Mouse (Mus musculus) right cerebral cortex, adult 18-20 months (tissue): ENCODE measurements around the gene Erbb3.
A peak's percentile ranks its signal among the peaks of the same experiment; 100 is the strongest.

ENCODE experiments used
- DNase-seq: peaks from one replicate; pipeline ENCODE4 v3.0.0; 2022; ENCODE audit warnings: mixed read lengths

The Erbb3 gene

DNA sequence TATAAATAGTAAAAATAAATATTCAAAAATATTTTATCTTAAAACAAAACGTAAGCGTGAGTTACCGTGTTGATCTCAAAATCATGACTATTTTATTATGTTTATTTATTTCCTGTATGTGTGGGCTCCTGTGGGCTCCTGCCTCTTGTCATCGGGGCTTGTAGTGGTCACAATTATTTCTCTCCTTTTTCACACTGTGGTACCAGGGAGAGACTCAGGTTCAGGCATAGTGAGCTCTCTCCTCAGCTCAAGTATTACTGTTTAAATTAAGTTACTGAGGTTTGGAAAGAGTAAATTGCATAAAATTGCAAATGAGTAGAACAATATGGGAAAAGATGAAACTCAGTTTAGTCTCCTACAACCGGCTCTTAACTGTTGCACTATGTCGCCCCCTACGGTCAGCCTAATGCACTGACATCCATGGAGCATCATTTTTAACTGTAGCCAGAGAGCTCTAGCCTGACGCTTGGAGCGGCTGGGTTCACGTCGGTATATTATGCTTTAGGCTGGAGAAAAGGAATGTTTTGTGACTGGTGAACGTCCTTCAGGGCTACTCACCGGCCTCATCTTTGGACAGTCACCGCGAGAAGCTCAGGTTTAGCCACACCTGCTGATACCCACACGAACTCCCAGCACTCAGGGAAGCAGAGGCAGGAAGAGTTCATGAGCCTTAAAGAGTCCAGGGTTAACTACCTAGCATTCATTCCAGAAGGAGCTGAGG lies 23.1 kb upstream of the Erbb3 start:
- DNase-seq, result peak; percentile 73

DNA sequence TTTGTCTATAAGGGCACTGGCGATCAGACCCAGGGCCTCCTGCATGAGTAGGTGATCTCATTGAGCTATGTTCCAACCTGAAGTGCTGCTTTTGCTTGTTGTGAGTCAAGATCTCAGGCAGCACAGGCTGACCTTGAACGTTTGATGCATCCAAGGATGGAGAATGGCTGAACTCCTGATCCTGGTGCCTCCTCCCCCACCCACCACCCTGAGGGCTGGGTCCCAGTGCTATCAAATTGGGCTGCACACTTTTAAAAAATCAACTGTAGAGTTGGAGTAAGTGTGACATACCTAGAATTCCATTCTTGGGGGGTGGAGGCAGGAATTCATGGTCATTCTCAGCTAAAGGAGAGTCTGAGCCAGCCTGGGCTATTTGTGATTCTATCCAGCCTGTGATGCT lies 17.0 kb upstream of the Erbb3 start:
- DNase-seq, result no peak

DNA sequence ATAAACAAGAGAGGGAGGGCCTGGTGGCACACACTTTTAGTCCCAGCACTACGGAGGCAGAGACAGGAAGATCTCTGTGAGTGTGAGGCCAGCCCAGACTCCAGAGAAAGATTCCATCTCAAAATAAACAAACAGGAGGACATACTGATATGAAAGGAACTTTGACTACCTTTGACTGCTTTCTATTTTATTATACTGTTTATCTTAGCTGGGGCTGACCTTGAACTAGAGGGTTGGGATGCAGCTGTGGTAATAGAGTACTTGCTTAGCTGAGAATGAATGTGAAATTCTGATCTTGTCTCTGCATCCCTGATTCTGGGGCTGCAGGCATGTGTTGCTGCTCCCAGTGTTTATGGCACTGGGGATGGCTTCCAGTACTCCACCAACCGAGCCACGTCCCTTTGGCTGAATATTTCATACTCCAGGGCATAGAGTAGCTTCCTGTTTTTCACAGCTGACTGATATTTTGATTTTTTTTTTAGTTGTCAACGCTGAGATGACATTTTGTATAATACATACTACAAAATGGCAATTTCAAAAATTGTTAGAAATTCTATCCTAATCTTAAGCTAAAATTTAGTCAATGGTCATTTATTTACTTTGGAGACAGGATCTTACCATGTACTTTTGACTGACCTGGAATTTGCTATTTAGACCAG lies 13.1 kb upstream of the Erbb3 start:
- DNase-seq, result no peak

DNA sequence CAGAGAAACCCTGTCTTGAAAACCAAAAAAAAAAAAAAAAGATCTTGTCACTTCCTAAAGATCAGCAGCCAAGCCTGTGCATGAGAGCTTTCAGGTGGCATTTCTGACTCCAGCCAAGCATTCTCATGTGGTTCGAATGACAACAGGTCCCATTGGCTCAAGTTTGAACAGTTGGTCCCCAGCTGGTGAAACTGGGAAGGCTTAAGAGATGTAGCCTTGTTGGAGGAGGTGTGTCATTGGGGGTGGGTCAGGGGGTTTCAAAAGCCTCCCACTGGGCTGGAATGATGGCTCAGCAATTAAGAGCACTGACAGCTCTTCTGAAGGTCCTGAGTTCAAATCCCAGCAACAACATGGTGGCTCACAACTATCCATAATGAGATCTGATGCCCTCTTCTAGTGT lies 12.0 kb upstream of the Erbb3 start:
- DNase-seq, result no peak

DNA sequence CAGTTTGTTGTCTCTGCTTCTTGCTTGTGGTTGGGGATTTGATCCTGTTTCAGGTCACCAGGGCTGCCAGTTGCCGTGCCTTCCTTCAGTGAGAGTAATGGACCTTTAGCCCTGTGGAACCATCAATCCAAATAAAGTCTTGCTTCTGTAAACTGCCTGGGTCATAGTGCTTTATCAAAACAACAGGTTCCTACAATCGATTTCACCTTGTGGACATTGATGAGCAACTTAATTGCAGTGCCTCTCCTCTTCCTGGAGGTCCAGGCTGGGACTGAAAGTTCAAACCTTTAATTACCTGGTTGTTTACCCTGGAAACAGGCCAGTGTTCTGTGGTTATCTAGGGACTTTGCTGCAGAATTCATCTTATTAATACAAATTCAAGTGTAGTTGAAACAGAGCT lies 9.0 kb upstream of the Erbb3 start:
- DNase-seq, result no peak

DNA sequence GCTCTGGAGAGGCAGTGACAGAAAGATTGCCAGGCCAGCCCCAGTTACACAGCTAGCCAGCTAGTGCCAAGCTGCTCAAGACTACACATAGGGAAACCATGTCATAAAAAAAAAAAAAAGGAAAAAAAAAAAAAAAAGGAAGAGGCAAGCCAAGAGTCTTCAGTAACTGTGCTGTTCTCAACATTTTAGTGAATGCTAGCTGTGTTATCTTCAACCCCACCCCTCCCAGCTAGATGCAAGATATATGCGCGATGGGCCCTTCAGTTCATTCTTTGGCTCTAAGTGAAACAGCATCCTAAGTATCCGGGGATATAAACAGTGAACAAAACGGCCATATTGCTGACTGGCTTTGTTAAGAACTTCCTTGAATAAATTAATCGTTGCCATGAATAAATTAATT lies 3.3 kb upstream of the Erbb3 start:
- DNase-seq, result no peak

DNA sequence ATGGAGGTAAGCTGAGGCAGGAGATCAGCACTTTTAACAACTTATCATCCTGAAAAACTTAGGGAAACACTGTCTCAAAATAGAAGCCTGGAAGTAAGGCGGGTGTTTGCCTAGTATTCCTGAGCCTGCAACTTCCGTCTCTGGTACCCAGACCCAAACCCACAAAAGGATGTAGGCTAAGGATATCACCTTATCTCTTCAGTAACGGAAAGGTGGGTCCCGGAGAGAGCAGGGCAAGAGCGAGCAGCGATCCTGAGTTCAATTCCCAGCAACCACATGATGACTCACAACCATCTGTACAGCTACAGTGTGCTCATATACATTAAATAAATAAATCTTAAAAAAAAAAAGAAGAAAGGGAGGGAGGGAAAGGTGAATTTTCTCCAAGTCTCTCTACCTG lies 2.0 kb upstream of the Erbb3 start:
- DNase-seq, result no peak

DNA sequence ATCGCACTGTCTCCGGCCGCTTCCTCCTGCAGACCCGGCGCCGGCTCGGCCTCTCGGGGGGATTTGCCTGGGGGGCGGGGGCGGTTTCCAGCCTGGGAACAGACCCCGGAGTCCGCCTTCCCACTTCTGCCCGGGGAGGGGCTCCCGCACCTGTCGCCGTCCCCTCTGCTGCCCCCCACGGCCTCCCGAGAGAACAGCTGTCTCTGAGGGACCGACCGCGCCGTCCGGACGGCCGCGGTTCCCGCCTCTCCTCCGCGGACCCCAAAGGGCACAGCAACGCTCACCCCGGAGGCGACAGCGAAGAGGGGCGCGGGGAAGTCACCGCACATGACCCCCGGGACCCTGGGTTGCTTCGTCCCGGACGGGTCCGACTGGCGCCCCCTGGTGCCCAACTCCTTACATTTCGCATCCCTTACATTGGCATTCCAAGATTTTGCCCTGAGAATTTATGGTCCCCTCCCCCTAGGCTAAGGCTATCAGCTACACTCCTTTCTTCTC lies 790 bp upstream of the Erbb3 start:
- DNase-seq, result peak; percentile 25

DNA sequence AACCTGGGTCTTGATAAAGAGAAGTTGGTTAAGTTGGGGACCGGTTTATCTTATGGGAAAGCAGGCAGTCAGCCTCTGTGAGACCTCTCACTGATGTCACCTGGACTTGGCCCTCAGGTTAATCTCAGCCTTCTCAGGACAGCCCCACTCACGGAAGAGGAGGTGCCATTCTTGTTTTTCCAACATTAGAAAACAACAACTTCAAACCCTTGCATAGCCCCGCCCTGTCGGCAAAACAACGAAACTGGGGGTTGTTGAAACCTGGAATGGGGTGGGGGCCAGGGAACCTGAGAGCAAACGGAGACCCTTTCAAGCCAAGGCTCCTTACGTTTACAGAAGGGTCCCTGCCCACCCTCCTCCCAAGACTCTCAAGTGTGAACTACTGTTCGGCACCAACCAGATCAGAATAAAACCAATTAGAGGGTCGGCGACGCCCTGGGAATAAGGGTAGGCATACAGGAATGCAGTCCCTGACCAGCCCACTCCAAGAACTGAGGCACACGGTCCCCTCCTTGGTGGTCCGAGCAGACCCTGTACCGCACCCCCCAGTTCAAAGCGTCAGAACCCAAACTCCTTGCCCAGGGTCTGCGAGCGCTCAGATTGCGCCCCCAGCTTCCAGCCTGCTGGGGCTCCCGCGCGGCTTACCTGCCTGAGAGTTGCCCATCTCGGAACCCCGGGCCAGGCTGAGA lies 533 bp downstream of the Erbb3 start:
- no peak for DNase-seq

DNA sequence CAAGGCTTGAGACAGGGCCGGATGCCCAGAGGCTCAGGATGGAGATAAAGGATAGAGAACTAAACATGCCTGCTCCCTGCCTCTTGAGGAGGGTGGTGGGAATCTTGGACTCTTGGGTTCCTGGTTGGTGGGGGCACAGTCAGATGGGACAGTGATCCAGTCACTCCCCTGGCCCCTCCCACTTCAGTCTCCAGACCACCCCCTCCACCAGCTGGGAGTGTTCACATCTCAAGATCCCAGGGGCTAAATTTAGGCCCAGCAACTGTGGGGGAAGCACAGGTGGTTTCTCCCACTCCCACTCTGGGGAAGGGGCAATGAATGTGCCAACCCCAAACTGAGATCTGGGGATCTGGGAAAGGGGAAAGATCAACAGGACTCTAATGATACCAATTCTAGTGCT lies 1.3 kb downstream of the Erbb3 start:
- no peak for DNase-seq

DNA sequence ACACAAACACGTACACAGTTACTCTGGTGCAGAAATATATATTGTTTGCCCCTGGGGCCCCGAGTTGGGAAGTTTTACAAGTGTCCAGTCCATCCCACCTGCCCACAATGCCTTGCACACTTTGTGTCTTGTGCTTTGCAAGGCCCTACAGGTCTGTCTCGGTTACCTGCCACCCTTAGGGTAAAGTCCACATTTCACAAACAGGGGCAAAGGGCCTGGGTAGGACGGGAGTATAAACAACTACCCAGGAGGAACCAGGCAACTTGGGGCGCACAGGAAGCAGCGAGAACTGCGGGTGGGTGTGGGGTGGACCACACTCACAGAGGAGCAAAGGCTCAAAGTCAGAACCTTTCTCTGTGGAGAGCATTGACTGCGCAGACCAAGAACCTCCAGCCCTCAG lies 1.8 kb downstream of the Erbb3 start:
- no peak for DNase-seq

DNA sequence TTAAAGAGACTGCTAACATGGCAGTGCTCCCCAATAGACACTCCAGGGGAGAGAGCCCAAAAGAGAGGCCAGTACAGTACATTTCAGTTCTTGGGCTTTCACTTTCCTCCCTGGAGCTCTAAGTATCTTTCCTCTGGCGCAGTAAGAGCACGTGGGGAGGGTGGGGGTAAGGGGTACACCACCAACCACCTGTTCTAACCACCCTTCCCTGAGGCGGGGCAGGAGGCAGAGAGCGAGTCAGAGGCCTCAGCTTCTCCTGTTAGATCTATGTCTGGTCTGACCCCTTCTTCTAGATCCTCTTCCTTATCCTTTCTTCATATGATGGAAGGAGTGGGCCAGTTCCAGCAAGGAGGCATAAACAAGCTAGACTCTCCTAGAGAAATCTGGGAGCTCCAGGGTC lies 2.3 kb downstream of the Erbb3 start:
- DNase-seq, result no peak

DNA sequence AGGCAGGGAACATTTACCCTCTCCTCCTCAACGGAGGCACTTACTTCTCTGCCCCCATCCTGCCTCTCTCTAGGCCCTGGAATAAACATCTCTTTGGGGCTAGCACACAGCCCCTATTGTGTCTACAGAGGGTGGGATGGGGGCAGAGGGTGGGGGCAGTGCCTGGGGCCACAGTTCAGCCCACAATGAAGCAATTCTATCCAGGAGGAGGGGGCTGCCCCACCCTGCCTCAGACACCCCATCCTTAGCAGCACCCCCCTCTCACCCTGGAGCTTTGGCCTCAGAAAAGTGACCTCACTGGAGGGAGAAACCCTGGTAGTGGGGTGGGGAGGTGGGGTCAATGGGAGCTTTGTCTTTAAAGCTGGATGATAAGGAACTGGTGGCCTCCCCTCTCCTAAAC lies 2.9 kb downstream of the Erbb3 start:
- DNase-seq, result peak; percentile 41

DNA sequence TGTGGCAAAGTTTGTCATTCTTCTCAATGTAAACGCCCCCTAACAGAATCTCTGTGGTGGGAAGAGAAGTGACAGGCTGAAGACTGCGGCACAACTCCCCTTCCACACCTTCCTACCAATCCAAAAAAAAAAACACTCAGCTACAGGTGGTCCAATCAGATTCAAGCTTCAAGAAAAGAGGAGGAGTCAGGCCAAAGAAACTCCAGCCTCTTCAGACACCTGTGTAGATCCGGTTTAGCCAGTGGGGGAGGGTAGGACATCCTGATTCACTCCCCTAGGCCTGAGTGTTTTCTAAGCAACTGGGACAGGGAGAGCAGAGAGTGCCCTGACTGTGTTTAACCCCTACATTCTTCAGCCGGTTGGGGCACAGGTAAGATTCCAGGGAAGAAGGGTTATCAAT lies 5.1 kb downstream of the Erbb3 start:
- DNase-seq, result no peak

DNA sequence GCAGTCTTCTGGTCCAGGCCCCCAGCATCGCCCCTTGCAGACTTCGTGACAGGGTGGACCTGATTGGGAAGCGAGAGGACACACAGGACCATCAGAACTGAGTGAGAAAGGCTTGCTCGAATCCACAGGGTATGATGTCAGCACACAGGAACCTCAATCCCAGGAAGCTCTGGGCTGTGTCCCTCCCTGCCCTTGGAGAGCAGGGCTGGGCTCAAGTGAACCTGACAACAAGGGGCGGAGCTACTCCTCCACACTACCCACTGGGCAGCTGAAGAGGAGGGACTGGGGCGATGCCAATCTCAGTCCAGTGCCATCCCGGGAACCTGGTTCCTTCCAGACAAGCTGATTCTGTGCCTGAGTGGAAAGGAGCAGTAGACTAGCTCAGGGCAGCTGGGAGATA lies 5.8 kb downstream of the Erbb3 start:
- peak; percentile 25 for DNase-seq

DNA sequence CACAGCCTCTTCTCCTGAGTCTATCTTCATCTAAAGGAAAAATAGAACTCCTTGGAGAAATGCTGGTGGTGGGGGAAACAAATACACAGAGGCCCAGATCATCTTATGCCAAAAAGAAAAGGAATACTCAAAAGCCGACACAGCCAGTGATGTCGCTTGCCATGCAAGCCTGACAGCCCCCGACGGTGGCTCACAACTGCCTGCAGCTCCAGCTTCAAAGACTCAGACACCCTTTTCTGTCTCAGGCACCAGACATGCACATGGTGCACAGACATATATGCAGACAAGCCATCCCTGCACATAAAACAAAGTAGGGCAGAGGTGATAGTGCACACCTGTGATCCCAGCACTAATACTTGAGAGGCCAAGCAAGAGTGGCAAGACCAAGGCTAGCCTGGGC lies 9.7 kb downstream of the Erbb3 start:
- no peak for DNase-seq

DNA sequence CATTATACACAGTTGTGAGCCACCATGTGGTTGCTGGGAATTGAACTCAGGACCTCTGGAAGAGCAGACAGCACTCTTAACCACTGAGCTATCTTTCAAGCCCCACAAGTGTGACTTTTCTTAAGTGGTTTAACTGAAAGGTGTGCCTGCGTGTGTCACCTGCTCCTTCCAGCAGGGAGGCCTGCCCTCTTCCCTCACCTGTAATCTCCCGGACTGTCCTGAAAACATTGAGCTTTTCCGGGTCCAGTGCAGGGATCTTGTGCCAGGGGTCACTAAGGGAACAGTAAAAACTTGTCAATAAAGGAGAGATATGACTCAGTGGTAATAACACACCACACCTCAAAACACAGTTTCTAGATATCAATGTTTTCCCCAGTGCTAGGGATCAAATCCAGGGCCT lies 10.2 kb downstream of the Erbb3 start:
- no peak for DNase-seq

DNA sequence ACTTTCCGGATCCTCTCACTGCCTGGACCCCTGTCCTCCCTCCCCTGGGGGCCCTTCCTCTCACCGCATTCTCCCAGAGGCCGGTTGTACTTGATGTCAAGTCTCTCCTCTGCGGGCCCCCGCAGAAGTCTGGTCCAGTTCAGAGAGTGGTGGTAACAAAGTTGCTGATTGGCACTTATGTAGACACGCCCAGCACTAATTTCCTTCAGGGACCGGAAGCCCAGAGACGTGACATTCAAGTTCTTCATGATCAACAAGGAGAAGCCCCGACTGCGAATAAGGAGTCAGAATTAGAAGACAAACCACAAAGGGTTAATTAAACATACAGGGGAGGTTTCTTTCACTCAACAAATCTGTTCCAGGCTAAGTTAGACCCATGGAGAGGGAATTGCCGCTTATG lies 11.1 kb downstream of the Erbb3 start:
- DNase-seq, result no peak

DNA sequence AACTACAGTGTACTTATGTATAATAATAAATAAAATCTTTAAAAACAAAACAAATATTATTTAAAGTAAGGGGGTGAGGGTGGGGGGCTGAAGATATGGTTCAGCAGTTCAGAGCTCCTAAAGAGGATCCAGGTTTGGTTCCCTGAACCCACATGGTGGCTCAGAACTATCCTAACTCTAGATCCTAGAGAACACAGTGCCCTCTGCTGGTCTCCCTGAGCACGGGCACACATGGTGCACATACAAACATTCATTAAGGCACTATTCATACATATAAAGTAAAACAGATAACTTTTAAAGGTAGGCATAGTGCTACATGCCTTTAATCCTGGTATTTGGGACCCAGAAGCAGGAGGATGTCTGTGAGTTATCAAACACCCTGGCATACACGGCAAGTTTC lies 14.4 kb downstream of the Erbb3 start:
- DNase-seq, result no peak

DNA sequence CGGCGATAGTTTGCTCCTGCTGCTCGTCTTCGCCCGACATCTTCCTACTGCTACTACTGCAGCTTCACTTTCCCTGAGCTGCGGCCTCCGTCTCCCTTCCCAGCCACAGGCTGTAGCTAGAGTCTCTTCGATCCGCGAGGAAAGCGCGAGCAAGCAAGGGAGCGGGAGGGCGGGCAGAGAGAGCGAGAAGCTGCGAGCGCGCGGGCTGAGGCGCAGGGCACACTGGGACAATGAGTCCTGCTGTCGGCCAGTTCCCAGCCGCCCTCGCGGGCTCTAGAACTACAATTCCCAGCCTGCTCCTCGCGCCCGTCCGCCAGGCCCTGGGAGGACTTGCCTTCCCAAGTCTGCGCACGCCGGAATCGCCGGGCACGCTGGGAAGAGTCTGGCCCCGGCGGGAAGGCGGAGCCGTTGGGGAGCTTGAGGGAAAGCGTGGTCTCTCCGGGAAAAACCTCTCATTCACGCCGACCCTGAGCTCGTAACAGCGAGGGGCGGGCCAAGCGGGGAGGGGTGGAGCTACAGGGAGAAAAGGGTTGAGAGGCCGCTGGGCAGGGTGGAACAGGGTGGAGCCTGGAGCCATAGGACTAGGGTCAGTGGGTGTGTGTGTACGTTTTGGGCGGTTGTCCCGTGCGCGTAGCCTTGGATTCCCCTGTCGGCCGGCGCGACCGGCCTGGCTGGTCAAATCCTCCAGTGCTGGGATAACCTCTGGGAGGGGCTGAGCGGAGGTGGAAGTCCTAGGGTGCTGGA lies 23.5 kb downstream of the Erbb3 start, which contains the start of gene Pa2g4:
Gene Pa2g4 (minus strand): TSS at position 200 of the 744 bp plus-strand sequence.
- DNase-seq, result peak; percentile 100

DNA sequence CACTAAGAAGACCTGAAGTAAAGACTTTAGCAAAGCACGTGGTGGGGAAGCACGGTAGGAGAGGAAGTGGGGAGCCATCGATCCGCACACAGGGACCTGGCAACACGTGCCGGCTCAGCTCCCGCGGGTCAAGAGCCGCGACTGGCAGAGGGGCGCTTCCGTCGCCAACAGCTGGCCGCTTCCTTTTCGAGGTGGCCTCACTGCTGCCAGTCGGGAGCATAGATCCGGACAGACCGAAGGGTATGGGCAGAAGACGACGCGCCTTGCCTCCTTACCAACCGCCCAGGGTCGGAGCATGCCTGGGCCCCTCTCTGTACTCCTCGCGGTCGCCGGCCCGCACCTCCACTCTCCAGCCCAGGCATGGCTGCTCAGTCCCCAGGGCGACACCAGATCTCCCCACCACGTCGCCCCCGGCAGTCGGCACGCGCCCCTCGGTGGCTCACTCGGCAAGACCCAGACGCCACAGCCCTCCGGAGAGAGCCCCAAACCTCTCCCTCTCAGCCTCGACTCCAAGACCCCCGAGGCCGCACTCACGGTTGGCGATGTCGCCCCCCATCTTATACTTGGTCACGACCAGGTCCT lies 24.2 kb downstream of the Erbb3 start:
- DNase-seq, result no peak

DNA sequence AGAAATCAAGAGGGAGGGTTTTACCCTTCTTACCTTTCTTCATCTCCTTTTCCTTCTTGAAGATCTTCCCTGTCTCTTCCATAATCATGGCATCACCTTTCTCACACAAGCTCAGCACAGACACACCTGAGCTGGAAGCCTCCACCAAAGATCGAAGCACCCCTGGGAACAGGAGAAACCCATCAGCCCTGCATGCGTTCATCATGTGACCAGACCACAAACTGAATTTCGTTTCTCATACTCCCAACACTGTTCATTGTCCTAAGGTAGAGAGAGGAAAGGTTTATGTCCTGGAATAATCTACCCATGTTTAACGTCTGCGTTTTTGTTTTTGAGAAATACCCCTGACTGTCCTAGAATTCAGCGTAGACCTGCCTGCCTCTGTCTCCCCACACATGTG lies 25.9 kb downstream of the Erbb3 start:
- no peak for DNase-seq

DNA sequence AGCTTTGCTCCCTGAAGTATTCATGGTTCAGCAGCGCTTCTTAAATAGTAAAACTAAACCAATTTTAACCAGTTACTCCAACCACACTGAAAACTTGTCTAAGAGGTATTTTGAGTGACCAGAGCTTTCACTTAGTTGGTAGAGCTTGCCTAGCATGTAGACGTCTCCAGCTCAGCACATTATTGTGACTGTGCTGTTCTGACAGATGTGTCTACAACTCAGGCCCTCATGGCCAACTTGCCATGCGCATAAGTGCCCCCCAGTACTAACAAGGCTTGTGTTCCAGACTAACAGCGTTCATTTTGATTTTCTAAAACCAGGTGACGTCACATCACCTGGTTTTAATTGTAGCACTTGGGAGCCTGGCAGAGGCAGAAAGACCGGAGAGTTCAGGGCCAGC lies 32.5 kb downstream of the Erbb3 start:
- no peak for DNase-seq
